Mouse (Mus musculus) hindbrain, embryonic 11.5 days (tissue): ENCODE results near the gene Tmem37. TPM values are rescaled to one million over a fixed set of nuclear protein-coding genes. Genes with fewer than 3 reads are reported as not detected.

ENCODE experiments used
- ATAC-seq: fragments of 200-750 bp; cut with Nextera tagmentation; 2 replicates; pipeline ENCODE4 v1.8.0; 2017; ENCODE audit warnings: mild to moderate bottlenecking, moderate TSS enrichment, moderate library complexity; ENCODE audit not compliant: low FRiP score
- DNase-seq: peaks from one replicate; pipeline ENCODE4 v3.0.0-alpha.2; 2015; ENCODE audit warnings: low spot score
- H3K27ac ChIP-seq: fragments of 300-500 bp; sonication (generic); 2 replicates; pipeline ENCODE4 v1.5.1; 2014; ENCODE audit warnings: mild to moderate bottlenecking, low read depth, low read length
- H3K27me3 ChIP-seq: fragments of 300-500 bp; sonication (generic); 2 replicates; pipeline ENCODE4 v1.6.1; 2014; ENCODE audit warnings: mild to moderate bottlenecking, low read length, moderate library complexity, mixed read lengths; ENCODE audit not compliant: control insufficient read depth, insufficient read depth
- H3K36me3 ChIP-seq: fragments of 300-500 bp; sonication (generic); 2 replicates; pipeline ENCODE4 v1.6.1; 2014; ENCODE audit warnings: mild to moderate bottlenecking, low read length, moderate library complexity, mixed read lengths; ENCODE audit not compliant: control insufficient read depth, insufficient read depth
- H3K4me1 ChIP-seq: fragments of 300-500 bp; sonication (generic); replicated peaks from 2 replicates; pipeline ENCODE4 v1.6.1; 2014; ENCODE audit warnings: low read length, mixed read lengths; ENCODE audit not compliant: control insufficient read depth, insufficient read depth
- H3K4me2 ChIP-seq: fragments of 300-500 bp; sonication (generic); replicated peaks from 2 replicates; pipeline ENCODE4 v1.6.1; 2014; ENCODE audit warnings: mild to moderate bottlenecking, low read depth, low read length
- H3K4me3 ChIP-seq: fragments of 300-500 bp; sonication (generic); 2 replicates; pipeline ENCODE4 v1.5.1; 2014; ENCODE audit warnings: low read depth, low read length
- H3K9ac ChIP-seq: fragments of 300-500 bp; sonication (generic); 2 replicates; pipeline ENCODE4 v1.6.1; 2014; ENCODE audit warnings: low read depth, low read length
- H3K9me3 ChIP-seq: fragments of 300-500 bp; sonication (generic); 2 replicates; pipeline ENCODE4 v1.6.1; 2016; ENCODE audit warnings: low read length; ENCODE audit not compliant: control insufficient read depth
- WGBS: fragments of 180-500 bp; shearing (Covaris S2); extraction: QIAGEN DNeasy Blood & Tissue Kit; methylation state at CpG from one replicate; pipeline ENCODE4 v1.1.7; 2014; 5-methylcytosine and 5-hydroxymethylcytosine counted together
- polyA plus RNA-seq: library from polyadenylated mRNA; unstranded; fragments of >200 nt; fragmentation: Nextera tagmentation; extraction: Ambion mirVana; gene quantifications from 2 replicates; pipeline ENCODE4 v1.2.1, GENCODE M21; 2014

Gene Tmem37
- polyA plus RNA-seq, 1 experiment from 2014 or later, result 10.6 TPM

- no peaks in the 10 kb centered on the region for H3K36me3 ChIP-seq
- H3K27ac ChIP-seq, result no peak overlapping the region
- H3K4me2 ChIP-seq, result no peak overlapping the region
- ATAC-seq, result no peak
- H3K27me3 ChIP-seq, result no peaks in the 10 kb centered on the region
- no peak for DNase-seq
- WGBS, result 72% methylated on average over 7 of the region's 7 CpGs
- H3K9me3 ChIP-seq, result no peaks in the 10 kb centered on the region
- H3K9ac ChIP-seq, result no peak overlapping the region
- no peaks in the 10 kb centered on the region for H3K4me1 ChIP-seq
- H3K4me3 ChIP-seq, result no peak overlapping the region
Observed at GRCm38 (mm10) chr1:120020322-120020897, 53.5 kb downstream of the Tmem37 start.

- no peak overlapping the region for H3K4me2 ChIP-seq
- no peaks in the 10 kb centered on the region for H3K4me1 ChIP-seq
- no peaks in the 10 kb centered on the region for H3K9me3 ChIP-seq
- 89% methylated on average over 12 of the region's 12 CpGs for WGBS
- ATAC-seq (no peak), DNase-seq (no peak)
- no peaks in the 10 kb centered on the region for H3K27me3 ChIP-seq
- no peak overlapping the region for H3K4me3 ChIP-seq
- H3K27ac ChIP-seq, result no peak overlapping the region
- no peaks in the 10 kb centered on the region for H3K36me3 ChIP-seq
- no peak overlapping the region for H3K9ac ChIP-seq
Observed at GRCm38 (mm10) chr1:120019428-120019827, 54.4 kb downstream of the Tmem37 start.

GRCm38 (mm10) chr1:120018900-120019299 lies 55.0 kb downstream of the Tmem37 start:
- Histone ChIP-seq H3K9ac (no peak overlapping the region), H3K36me3 (no peaks in the 10 kb centered on the region), H3K4me1 (no peaks in the 10 kb centered on the region), H3K4me2 (no peak overlapping the region), H3K27ac (no peak overlapping the region), H3K27me3 (no peaks in the 10 kb centered on the region), H3K4me3 (no peak overlapping the region), H3K9me3 (no peaks in the 10 kb centered on the region)
- 55% methylated on average over 3 of the region's 3 CpGs for WGBS
- ATAC-seq, result no peak
- DNase-seq, result no peak

Other genes with a start within 250 kb of the Tmem37 start
- 16.4 and 18.9 TPM in 2 replicates for gene Ptpn4, start 236.5 kb downstream of the Tmem37 start, polyA plus RNA-seq
- 8.7 and 9.2 TPM in 2 replicates for gene Tmem177, start 160.9 kb downstream of the Tmem37 start, polyA plus RNA-seq
- 0.07 and 0.20 TPM in 2 replicates for gene Cfap221, start 76.8 kb downstream of the Tmem37 start, polyA plus RNA-seq
- 0.31 and 0.73 TPM in 2 replicates for gene Sctr, start 67.2 kb downstream of the Tmem37 start, polyA plus RNA-seq
- gene Dbi, start 47.0 kb upstream of the Tmem37 start, polyA plus RNA-seq, result 642 and 669 TPM in 2 replicates
- gene 3110009E18Rik, start 47.1 kb upstream of the Tmem37 start, polyA plus RNA-seq, result 21.9 and 26.1 TPM in 2 replicates
- gene Steap3, start 198.6 kb upstream of the Tmem37 start, polyA plus RNA-seq, result 3.4 and 3.8 TPM in 2 replicates